Mouse (Mus musculus) limb, embryonic 12.5 days (tissue): ENCODE measurements around the gene Ddx31. TPM values are rescaled to one million over a fixed set of nuclear protein-coding genes. Genes with fewer than 3 reads are reported as not detected.
A peak's percentile ranks its signal among the peaks of the same experiment; 100 is the strongest.

ENCODE experiments used
- ATAC-seq: fragments of 200-750 bp; cut with Nextera tagmentation; 2 replicates; pipeline ENCODE4 v1.8.0; 2017; ENCODE audit warnings: low read depth, moderate TSS enrichment; ENCODE audit not compliant: insufficient number of reproducible peaks, insufficient read depth, low FRiP score, low TSS enrichment
- H3K27ac ChIP-seq: fragments of 300-500 bp; sonication (generic); 2 replicates; pipeline ENCODE4 v1.5.1; 2016; ENCODE audit warnings: mild to moderate bottlenecking, moderate library complexity
- H3K27me3 ChIP-seq: fragments of 300-500 bp; sonication (generic); 2 replicates; pipeline ENCODE4 v1.6.1; 2016; ENCODE audit warnings: mild to moderate bottlenecking, moderate library complexity
- H3K36me3 ChIP-seq: fragments of 300-500 bp; sonication (generic); 2 replicates; pipeline ENCODE4 v1.6.1; 2016; ENCODE audit warnings: mild to moderate bottlenecking, moderate library complexity
- H3K4me1 ChIP-seq: fragments of 300-500 bp; sonication (generic); replicated peaks from 2 replicates; pipeline ENCODE4 v1.6.1; 2016
- H3K4me2 ChIP-seq: fragments of 300-500 bp; sonication (generic); 2 replicates; pipeline ENCODE4 v1.6.1; 2016; ENCODE audit warnings: mild to moderate bottlenecking, moderate library complexity
- H3K4me3 ChIP-seq: fragments of 300-500 bp; sonication (generic); replicated peaks from 2 replicates; pipeline ENCODE4 v1.5.1; 2016; ENCODE audit warnings: mild to moderate bottlenecking
- H3K9ac ChIP-seq: fragments of 300-500 bp; sonication (generic); replicated peaks from 2 replicates; pipeline ENCODE4 v1.6.1; 2016; ENCODE audit warnings: mild to moderate bottlenecking, moderate library complexity
- H3K9me3 ChIP-seq: fragments of 300-500 bp; sonication (generic); 2 replicates; pipeline ENCODE4 v1.6.1; 2016; ENCODE audit warnings: mild to moderate bottlenecking, moderate library complexity
- WGBS: fragments of 180-500 bp; shearing (Covaris S2); methylation state at CpG from one replicate; pipeline ENCODE4 v1.1.7; 2016; 5-methylcytosine and 5-hydroxymethylcytosine counted together
- polyA plus RNA-seq: library from polyadenylated mRNA; unstranded; fragments of >200 nt; fragmentation: Nextera tagmentation; extraction: Ambion mirVana; gene quantifications from 2 replicates; pipeline ENCODE4 v1.2.1, GENCODE M21; 2016

The Ddx31 gene
- polyA plus RNA-seq, 1 experiment from 2014 or later, result 18.5 TPM

DNA sequence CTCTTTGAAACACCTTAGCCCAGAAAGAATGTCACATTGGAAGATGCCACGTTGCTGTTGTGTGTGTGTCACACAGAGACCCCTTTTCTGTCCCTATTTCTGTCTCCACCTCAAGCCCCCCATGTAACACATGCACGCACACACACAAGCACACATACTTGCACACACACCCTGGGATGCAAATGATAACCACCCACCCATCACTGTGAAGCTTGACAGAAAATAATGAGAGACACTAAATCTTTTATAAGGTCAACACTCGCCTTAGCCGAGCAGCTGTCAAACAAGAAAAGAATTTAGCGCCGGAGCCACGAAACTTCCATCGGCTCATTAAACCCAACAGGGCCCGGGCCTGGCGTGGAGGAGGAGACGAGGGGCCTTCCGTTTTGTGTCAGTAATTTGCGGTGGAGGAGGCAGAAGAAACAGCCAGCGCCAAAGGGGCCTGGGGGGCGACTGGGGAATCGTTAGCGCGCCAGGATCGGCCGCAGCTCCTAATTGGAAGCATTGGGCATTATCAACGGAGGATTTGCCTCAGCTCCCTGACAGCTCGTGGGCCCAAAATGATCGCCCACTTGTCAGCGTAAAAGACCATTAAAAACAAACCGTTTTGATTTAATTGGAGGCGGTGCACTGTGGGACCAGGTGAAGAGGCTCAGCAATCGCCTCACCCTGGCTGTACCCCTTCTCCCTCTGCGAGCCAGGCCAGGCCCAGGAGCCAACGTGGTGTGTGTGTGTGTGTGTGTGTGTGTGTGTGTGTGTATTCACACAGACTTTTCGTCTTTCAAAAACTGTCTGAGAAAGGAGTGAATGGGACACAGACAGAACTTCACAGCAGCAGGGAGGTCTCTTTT, 103.7 kb downstream of the Ddx31 start:
- no peak overlapping the region for H3K4me3 ChIP-seq
- WGBS, result 15% methylated on average over 30 of the region's 30 CpGs
- peaks cover 65% of the 10 kb centered on the region for H3K27me3 ChIP-seq
- H3K4me2 ChIP-seq, result peak overlapping the region; percentile 45
- H3K27ac ChIP-seq, result no peak overlapping the region
- H3K9ac ChIP-seq, result 0 out of 2 replicates have a peak overlapping the region, but pooled peaks have one; percentile 18
- peaks cover 29% of the 10 kb centered on the region for H3K4me1 ChIP-seq
- no peaks in the 10 kb centered on the region for H3K36me3 ChIP-seq
- ATAC-seq, result no peak
- no peaks in the 10 kb centered on the region for H3K9me3 ChIP-seq

DNA sequence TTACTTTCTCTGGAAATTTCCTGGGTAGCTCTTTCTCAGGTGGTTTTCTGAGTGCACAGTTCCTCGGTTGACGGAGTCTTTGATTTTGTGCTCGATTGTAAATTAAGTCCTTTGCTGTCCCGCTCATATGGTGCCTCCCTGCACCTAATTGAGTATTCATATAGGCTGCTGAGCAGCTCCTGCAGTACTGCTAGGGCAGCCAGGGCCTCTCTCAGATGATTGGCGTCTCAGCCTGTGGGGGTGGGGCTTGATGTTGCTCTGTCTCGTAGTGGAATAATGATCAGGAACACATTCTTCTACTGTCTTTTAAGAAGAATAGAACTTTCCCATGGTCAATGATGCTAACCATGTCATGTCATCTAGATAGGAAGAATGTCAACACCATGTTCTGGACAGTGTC, 105.2 kb downstream of the Ddx31 start:
- ATAC-seq, result no peak
- H3K27me3 ChIP-seq, result peaks cover 68% of the 10 kb centered on the region
- H3K4me1 ChIP-seq, result peaks cover 17% of the 10 kb centered on the region
- H3K27ac ChIP-seq, result no peak overlapping the region
- WGBS, result 54% methylated on average over 6 of the region's 6 CpGs
- H3K4me3 ChIP-seq, result no peak overlapping the region
- H3K36me3 ChIP-seq, result no peaks in the 10 kb centered on the region
- no peak overlapping the region for H3K4me2 ChIP-seq
- no peak overlapping the region for H3K9ac ChIP-seq
- H3K9me3 ChIP-seq, result no peaks in the 10 kb centered on the region

DNA sequence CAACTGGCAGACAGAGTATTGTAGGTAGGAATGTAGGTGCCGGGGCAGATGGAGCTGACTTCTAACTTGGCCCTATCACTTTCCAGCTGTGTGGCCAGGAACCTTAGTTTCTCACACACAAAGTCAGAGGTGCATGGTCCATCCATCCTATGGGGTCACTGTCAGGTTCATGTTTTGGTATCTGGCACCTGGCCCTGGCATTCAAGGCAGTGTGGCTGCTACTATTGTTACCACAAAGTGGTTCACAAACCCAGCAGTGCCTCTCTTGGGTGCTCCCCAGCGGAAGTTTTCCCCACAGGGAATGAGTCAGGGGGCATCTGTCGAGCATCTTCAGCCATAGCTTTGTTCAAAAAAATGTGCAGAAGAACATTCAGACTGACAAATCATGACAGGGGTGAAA, 106.1 kb downstream of the Ddx31 start:
- H3K4me1 ChIP-seq, result peaks cover 17% of the 10 kb centered on the region
- 77% methylated on average over 3 of the region's 3 CpGs for WGBS
- no peak overlapping the region for H3K9ac ChIP-seq
- peaks cover 61% of the 10 kb centered on the region for H3K27me3 ChIP-seq
- no peaks in the 10 kb centered on the region for H3K36me3 ChIP-seq
- ATAC-seq, result no peak
- no peak overlapping the region for H3K4me2 ChIP-seq
- H3K4me3 ChIP-seq, result no peak overlapping the region
- no peaks in the 10 kb centered on the region for H3K9me3 ChIP-seq
- no peak overlapping the region for H3K27ac ChIP-seq

DNA sequence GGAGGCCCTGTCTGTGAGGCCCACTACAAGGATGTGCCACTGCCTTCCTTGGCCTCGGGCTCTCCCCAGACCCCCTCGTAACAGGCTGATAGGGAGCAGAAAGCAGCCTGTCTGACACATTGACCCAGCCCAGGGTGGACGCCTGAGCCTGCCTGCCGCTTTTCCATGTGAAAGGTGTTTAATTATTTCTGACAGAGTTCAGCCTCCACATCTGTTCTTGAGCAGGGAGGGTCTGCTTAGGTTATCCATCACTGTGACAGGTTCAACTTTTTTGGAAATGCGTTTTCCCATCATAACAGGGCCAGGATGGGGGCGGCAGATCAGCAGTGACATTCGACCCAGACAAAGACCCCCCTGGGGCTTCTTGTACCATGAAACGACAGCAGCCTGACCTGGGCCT, 112.8 kb downstream of the Ddx31 start:
- no peak for ATAC-seq
- H3K27me3 ChIP-seq, result peaks cover 51% of the 10 kb centered on the region

DNA sequence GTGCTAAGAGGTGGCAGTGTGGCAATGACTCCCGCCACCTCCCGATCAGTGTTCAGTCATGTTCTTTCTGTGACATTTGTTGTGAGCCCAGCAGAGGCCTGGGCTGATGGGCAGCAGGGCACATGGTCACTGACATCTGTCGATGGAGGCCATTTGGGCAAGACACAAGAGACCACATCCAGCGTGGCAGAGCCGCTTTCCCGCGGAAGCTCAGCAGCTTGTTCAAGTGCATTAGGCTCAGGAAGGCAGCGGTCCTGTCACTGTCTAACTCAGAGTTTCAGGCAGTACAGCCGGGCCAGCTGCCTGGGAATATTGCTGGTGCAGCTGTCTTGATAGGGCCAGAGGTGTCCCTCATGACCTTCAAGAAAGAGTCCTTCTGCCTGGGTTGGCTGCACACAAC, 114.4 kb downstream of the Ddx31 start:
- H3K9ac ChIP-seq, result no peak overlapping the region
- peaks cover 5% of the 10 kb centered on the region for H3K4me1 ChIP-seq
- 81% methylated on average over 9 of the region's 9 CpGs for WGBS
- H3K27me3 ChIP-seq, result peaks cover 49% of the 10 kb centered on the region
- H3K4me2 ChIP-seq, result no peak overlapping the region
- no peaks in the 10 kb centered on the region for H3K36me3 ChIP-seq
- no peak overlapping the region for H3K27ac ChIP-seq
- H3K9me3 ChIP-seq, result no peaks in the 10 kb centered on the region
- no peak overlapping the region for H3K4me3 ChIP-seq
- ATAC-seq, result no peak

More for the DNA sequence above, 112.8 kb downstream of the Ddx31 start:
- no peak overlapping the region for H3K4me2 ChIP-seq
- 8% methylated on average over 8 of the region's 8 CpGs for WGBS
- no peak overlapping the region for H3K27ac ChIP-seq
- H3K9ac ChIP-seq, result no peak overlapping the region
- no peak overlapping the region for H3K4me3 ChIP-seq
- peaks cover 5% of the 10 kb centered on the region for H3K4me1 ChIP-seq
- H3K9me3 ChIP-seq, result no peaks in the 10 kb centered on the region
- H3K36me3 ChIP-seq, result no peaks in the 10 kb centered on the region

Other genes starting within 250 kb of the Ddx31 start
- gene Gfi1b, start 218.4 kb upstream of the Ddx31 start, polyA plus RNA-seq, result 0.55 and 2.2 TPM in 2 replicates
- gene Tsc1, start 199.2 kb upstream of the Ddx31 start, polyA plus RNA-seq, result 24.9 and 25.4 TPM in 2 replicates
- gene Spaca9, start 140.7 kb upstream of the Ddx31 start, polyA plus RNA-seq, result 0.76 and 1.8 TPM in 2 replicates
- 0.39 and 0.49 TPM in 2 replicates for gene Ak8, start 140.2 kb upstream of the Ddx31 start, polyA plus RNA-seq
- 29.2 and 30.5 TPM in 2 replicates for gene Gtf3c4, start within 50 bp of the Ddx31 start, polyA plus RNA-seq
- gene Barhl1, start 76.3 kb downstream of the Ddx31 start, polyA plus RNA-seq, result not detected in 2 replicates
- gene Cfap77, start 214.7 kb downstream of the Ddx31 start, polyA plus RNA-seq, result 0.41 and 0.46 TPM in 2 replicates
- 12.9 and 13.7 TPM in 2 replicates for gene Ttf1, start 219.9 kb downstream of the Ddx31 start, polyA plus RNA-seq